Mouse (Mus musculus) neural tube, postnatal 0 days (tissue): ENCODE measurements around the gene Ankrd9. TPM values are rescaled to one million over a fixed set of nuclear protein-coding genes. Genes with fewer than 3 reads are reported as not detected.

Source experiments
- polyA plus RNA-seq: library from polyadenylated mRNA; unstranded; fragments of >200 nt; fragmentation: Nextera tagmentation; extraction: Ambion mirVana; gene quantifications from 2 replicates; pipeline ENCODE4 v1.2.1, GENCODE M21; 2015

Ankrd9 gene
- 18.2 and 20.3 TPM in 2 replicates for polyA plus RNA-seq

GRCm38 (mm10) chr12:110978607-110979406 lies at the start of gene Ankrd9:
TSS of gene Ankrd9 (minus strand) at chr12:110979040.

Other genes starting within 250 kb of the Ankrd9 start
- gene Wdr20, start 241.1 kb downstream of the Ankrd9 start, polyA plus RNA-seq, result 16.6 and 19.2 TPM in 2 replicates
- gene Mok, start 138.1 kb downstream of the Ankrd9 start, polyA plus RNA-seq, result 10.1 and 13.8 TPM in 2 replicates
- gene Zfp839, start 128.8 kb downstream of the Ankrd9 start, polyA plus RNA-seq, result 3.4 and 3.6 TPM in 2 replicates
- 84.7 and 96.9 TPM in 2 replicates for gene Cinp, start 89.9 kb downstream of the Ankrd9 start, polyA plus RNA-seq
- 4.0 and 5.2 TPM in 2 replicates for gene Tecpr2, start 89.8 kb downstream of the Ankrd9 start, polyA plus RNA-seq
- 4.0 and 5.6 TPM in 2 replicates for gene Rcor1, start 60.3 kb upstream of the Ankrd9 start, polyA plus RNA-seq
- 17.5 and 19.6 TPM in 2 replicates for gene Traf3, start 187.3 kb upstream of the Ankrd9 start, polyA plus RNA-seq
- gene 4930595D18Rik, start 205.5 kb upstream of the Ankrd9 start, polyA plus RNA-seq, result 0.19 TPM in 1 of 2 replicates, not detected in the other